Mouse (Mus musculus) heart, adult 2 months (tissue): ENCODE measurements around the gene Igfbp4. TPM values are rescaled to one million over a fixed set of nuclear protein-coding genes. Genes with fewer than 3 reads are reported as not detected.

ENCODE experiments used
- DNase-seq, 2 experiments: peaks; one replicate each; pipeline ENCODE4 v3.0.0; 2021
- H3K27ac ChIP-seq: fragments of 200-600 bp; 2 replicates; pipeline ENCODE4 v1.8.1; 2022
- H3K27me3 ChIP-seq: fragments of 200-500 bp; 2 replicates; pipeline ENCODE4 v1.6.1; 2012; ENCODE audit warnings: mild to moderate bottlenecking, low read length, inconsistent platforms, mixed read lengths; ENCODE audit not compliant: control insufficient read depth, insufficient read depth
- H3K36me3 ChIP-seq: fragments of 200-500 bp; 2 replicates; pipeline ENCODE4 v1.6.1; 2012; ENCODE audit warnings: low read length, inconsistent platforms; ENCODE audit not compliant: control insufficient read depth, insufficient read depth
- H3K4me1 ChIP-seq: fragments of 200-500 bp; 2 replicates; pipeline ENCODE4 v1.6.1; 2011; ENCODE audit warnings: low read length; ENCODE audit not compliant: control insufficient read depth, insufficient read depth
- H3K4me3 ChIP-seq: fragments of 200-600 bp; 2 replicates; pipeline ENCODE4 v1.8.1; 2022
- H3K79me2 ChIP-seq: fragments of 200-500 bp; replicated peaks from 2 replicates; pipeline ENCODE4 v1.6.1; 2012; ENCODE audit warnings: mild to moderate bottlenecking, inconsistent platforms, low read length, moderate library complexity, mixed read lengths; ENCODE audit not compliant: control insufficient read depth, insufficient read depth
- H3K9ac ChIP-seq: fragments of 200-500 bp; 2 replicates; pipeline ENCODE4 v1.6.1; 2012; ENCODE audit warnings: low read depth, mild to moderate bottlenecking, control low read depth, inconsistent platforms, low read length, mixed read lengths
- CTCF ChIP-seq: fragments of 200-600 bp; IDR thresholded peaks from 2 replicates; pipeline ENCODE4 v1.8.1; 2022; ENCODE audit warnings: antibody characterized with exemption, mild to moderate bottlenecking, moderate library complexity
- EP300 ChIP-seq: fragments of 200-500 bp; IDR thresholded peaks from 2 replicates; pipeline ENCODE4 v1.6.1; 2011; ENCODE audit warnings: low read depth, low read length, control low read depth; ENCODE audit not compliant: insufficient read depth
- POLR2A ChIP-seq: fragments of 200-500 bp; IDR thresholded peaks from 2 replicates; pipeline ENCODE4 v1.6.1; 2011; ENCODE audit warnings: mild to moderate bottlenecking, low read depth, low read length, control low read depth; ENCODE audit not compliant: insufficient read depth
- WGBS: fragments of 180-500 bp; shearing (Covaris S2); methylation state at CpG from one replicate; pipeline ENCODE4 v1.1.7; 2018; 5-methylcytosine and 5-hydroxymethylcytosine counted together
- intact Hi-C: fragments of 180-260 bp; cut with DNase I; formaldehyde crosslinking; loops from one replicate; pipeline ENCODE4 v1.15.1; 2025
- polyA plus RNA-seq: library from polyadenylated mRNA; depleted of rRNA; stranded (reverse); fragments of >200 nt; gene quantifications from 2 replicates; pipeline ENCODE4 v1.2.3, GENCODE M21; 2012
- total RNA-seq, 2 experiments: library from RNA; stranded (reverse); gene quantifications; 2 replicates each; pipeline ENCODE4 v1.2.3; 2021

Igfbp4 gene
- total and polyA plus RNA-seq, 3 experiments, result 81.8 to 163 (median 84.2) TPM

DNA sequence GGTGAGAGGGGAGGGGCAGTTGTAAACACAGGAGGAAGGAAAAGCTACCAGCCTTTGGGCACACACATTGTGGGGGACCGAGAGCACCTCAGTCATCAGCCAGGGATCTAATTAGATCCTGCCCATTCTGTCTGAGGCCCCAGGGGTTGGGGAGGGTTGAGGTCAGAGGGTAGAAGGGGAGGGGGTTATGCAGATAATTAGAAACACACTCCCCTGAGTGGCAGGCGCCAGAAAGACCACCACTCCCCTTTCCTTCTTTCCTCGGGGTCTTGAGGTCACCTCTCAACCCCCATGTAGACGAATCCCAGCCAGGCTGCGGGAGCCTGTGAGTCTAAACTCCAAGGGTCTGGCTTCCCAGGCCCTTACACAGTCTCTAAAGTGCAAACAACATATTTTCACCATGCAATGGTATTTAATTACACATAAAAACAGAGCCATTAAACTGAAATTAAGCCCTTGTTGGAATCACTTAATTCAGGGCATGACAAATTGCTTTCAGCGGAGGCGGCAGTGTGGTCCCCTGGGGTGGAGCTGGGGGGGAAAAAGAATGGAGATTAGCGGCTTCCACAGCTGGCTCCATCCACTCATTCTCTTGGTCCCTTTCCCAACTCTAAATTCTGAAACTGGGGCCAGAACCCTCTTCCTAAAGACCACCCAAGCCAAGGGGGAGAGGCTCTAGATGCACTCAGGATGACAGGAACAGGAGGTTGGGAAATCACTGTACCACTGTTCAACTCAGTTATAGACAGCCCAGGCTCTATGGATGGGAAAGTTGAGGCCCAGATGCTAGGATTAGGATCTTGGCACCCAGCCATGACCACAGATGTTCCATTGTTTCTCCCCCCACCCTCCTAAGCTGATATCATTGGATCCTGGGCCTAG is 14.8 kb downstream of the Igfbp4 start:
- intact Hi-C loops, result no loop called here
- 48% methylated on average over 8 of the region's 8 CpGs for WGBS
- DNase-seq, result peak; percentile 47 to 65
- H3K36me3 ChIP-seq, result no peaks in the 10 kb centered on the region
- H3K9ac ChIP-seq, result no peak overlapping the region
- H3K27me3 ChIP-seq, result no peaks in the 10 kb centered on the region
- no peaks in the 10 kb centered on the region for H3K79me2 ChIP-seq
- no peak overlapping the region for H3K4me3 ChIP-seq
- TF ChIP-seq EP300 (no peak), CTCF (no peak), POLR2A (no peak)
- peak overlapping the region; percentile 36; the same call in 1 of the 2 replicates for H3K27ac ChIP-seq
- no peaks in the 10 kb centered on the region; the same call in 1 of the 2 replicates for H3K4me1 ChIP-seq

DNA sequence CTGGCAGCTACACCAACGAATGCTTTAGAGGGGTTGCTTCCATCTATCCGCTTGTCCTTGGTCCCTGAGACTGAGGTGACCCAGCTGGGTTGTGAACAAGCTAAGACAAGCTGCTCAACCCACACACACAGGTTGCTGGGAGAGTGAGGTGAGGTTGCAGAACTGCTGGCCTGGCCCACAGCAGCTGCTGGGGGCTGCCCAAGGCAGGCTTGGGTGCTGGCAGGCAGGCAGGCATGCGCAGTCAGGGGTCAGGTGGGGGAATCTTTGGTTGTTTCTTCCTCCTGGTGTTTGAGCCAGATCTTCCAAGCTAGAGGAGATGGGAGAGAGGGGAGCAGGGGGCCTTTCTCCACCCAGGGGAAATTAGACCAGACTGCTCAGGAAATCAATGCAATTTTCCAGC is 19.4 kb downstream of the Igfbp4 start:
- 60% methylated on average over 3 of the region's 3 CpGs for WGBS
- Histone ChIP-seq H3K27ac (no peak overlapping the region), H3K79me2 (no peaks in the 10 kb centered on the region), H3K36me3 (no peaks in the 10 kb centered on the region), H3K27me3 (no peaks in the 10 kb centered on the region), H3K9ac (no peak overlapping the region), H3K4me1 (no peaks in the 10 kb centered on the region; the same call in 1 of the 2 replicates), H3K4me3 (no peak overlapping the region)
- DNase-seq, result no peak
- intact Hi-C loops, result loop anchor here (5.0 kb wide), 1 partner anchor 78 kb away; the partner anchor contains the start of gene Gjd3
- TF ChIP-seq EP300, result no peak

DNA sequence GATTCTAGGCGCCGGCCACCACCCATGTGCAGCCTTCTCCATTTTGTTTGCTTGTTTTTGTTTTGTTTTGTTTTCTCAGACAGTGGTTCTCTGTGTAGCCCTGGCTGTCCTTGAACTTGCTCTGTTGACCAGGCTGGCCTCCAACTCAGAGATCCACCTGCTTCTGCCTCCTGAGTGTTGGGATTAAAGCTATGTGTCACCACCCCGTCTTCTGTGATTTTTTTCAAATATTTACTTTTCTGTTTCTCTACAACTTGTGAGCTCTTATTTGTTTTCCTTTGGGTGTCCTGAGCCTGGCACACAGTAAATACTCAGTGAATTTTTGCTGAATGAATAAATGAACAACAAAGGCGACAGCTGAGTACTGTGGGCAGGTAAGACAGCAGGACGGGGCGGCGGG is 21.6 kb downstream of the Igfbp4 start:
- Histone ChIP-seq H3K36me3 (no peaks in the 10 kb centered on the region), H3K4me3 (no peak overlapping the region), H3K27me3 (no peaks in the 10 kb centered on the region), H3K27ac (no peak overlapping the region), H3K79me2 (no peaks in the 10 kb centered on the region), H3K9ac (no peak overlapping the region), H3K4me1 (peaks cover 2% of the 10 kb centered on the region)
- DNase-seq, result no peak
- WGBS, result 92% methylated on average over 7 of the region's 7 CpGs
- TF ChIP-seq EP300, result no peak
- no peak for TF ChIP-seq POLR2A
- no peak for TF ChIP-seq CTCF
- intact Hi-C loops, result loop anchor here (5.0 kb wide), 1 partner anchor 80 kb away; the partner anchor contains the start of gene Gjd3

DNA sequence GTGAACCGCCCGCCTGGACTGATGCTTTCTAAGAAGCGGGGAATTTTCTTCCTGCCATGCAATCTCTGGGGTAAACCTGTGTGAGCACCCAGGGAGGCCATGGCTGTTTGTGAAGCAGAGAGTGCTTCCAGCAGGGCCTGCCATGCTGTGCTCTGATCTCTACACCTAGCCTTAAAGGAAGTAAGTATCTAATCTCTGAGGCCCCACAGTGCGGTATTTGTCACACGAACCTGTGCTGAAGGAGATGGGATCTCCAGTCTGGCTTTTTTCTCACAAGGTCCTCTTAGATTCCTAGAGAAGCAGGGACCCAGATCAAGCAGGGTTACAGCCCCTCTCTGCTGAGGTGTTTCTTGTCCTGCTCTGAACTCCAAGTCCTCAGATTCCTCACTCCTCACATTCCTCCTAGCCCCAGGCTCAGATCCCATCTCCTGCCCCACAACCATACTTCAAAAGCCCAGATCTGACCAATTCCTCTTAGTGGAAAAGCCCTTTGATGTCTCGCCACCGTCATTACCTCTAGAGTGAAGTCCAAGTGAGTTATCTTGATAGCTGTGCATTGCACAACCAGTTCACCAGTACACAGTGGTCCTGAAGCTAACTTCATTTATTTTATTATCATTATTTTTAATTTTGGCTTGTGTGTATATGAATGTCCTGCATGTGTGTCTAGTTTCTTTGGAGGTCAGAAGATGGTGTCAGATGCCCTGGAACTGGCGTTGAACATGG is 22.5 kb downstream of the Igfbp4 start:
- Histone ChIP-seq H3K36me3 (no peaks in the 10 kb centered on the region), H3K27me3 (no peaks in the 10 kb centered on the region), H3K27ac (no peak overlapping the region), H3K4me1 (peaks cover 2% of the 10 kb centered on the region), H3K4me3 (no peak overlapping the region), H3K79me2 (no peaks in the 10 kb centered on the region), H3K9ac (no peak overlapping the region)
- intact Hi-C loops, result loop anchor here (5.0 kb wide), 1 partner anchor 81 kb away; the partner anchor contains the start of gene Gjd3
- TF ChIP-seq EP300 (no peak), CTCF (no peak)
- no peak for DNase-seq
- WGBS, result 74% methylated on average over 8 of the region's 8 CpGs

DNA sequence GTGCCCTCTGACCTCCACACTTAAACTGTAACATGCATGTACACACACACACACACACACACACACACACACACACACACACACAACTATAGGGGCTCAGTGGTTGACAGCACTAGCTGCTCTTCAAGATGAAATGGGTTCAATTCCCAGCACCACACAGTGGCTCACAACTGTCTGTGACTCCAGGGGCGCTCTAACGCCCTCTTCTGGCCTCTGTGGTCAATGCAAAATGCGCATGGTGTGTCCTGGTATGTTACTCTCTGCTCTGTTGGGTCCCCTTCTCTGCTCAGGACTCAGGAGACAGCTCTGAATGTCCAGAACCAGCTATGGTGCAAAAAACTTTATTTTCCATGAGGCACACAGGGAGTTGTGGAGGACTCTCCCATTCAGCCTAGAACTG is 24.3 kb downstream of the Igfbp4 start:
- TF ChIP-seq EP300 (no peak), POLR2A (no peak), CTCF (no peak)
- peak overlapping the region; percentile 11 for H3K27ac ChIP-seq
- H3K27me3 ChIP-seq, result no peaks in the 10 kb centered on the region
- no peaks in the 10 kb centered on the region for H3K79me2 ChIP-seq
- no peak overlapping the region for H3K4me3 ChIP-seq
- intact Hi-C loops, result loop anchor here (5.0 kb wide), 1 partner anchor 57 kb away; no protein-coding TSS in a partner anchor
- DNase-seq, result no peak
- no peak overlapping the region for H3K9ac ChIP-seq
- WGBS, result 69% methylated on average over 3 of the region's 3 CpGs
- peaks cover 2% of the 10 kb centered on the region for H3K4me1 ChIP-seq
- no peaks in the 10 kb centered on the region for H3K36me3 ChIP-seq

DNA sequence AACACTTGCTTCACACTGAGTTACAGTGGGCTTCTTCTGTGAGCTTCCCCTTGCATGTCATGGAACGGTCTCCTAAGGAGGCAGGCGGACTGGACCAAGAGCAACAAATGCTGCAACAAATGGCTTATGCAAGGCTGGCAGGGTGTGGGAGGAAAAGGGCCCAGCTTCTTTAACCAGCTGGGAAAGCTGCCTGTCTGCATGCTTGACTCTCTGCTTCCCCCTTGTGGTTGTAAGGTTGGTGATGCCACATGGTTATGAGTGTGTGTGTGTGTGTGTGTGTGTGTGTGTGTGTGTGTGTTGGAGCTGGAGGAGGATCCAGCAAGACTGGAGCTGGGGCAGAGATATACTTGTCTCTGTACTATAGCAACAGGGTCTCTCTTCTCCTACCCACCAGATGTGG is 24.9 kb downstream of the Igfbp4 start:
- peaks cover 2% of the 10 kb centered on the region for H3K4me1 ChIP-seq
- H3K4me3 ChIP-seq, result no peak overlapping the region
- H3K9ac ChIP-seq, result no peak overlapping the region
- intact Hi-C loops, result loop anchor here (1.0 to 5.0 kb wide), 3 partner anchors 27 to 83 kb away; no protein-coding TSS in a partner anchor
- H3K36me3 ChIP-seq, result no peaks in the 10 kb centered on the region
- 4% methylated on average over 2 of the region's 2 CpGs for WGBS
- H3K27ac ChIP-seq, result peak overlapping the region; percentile 11
- DNase-seq, result peak; percentile 76 to 86
- no peaks in the 10 kb centered on the region for H3K27me3 ChIP-seq
- H3K79me2 ChIP-seq, result no peaks in the 10 kb centered on the region
- TF ChIP-seq CTCF (peak; percentile 79), EP300 (peak; percentile 93), POLR2A (0 out of 2 replicates have a peak, but pooled peaks have one; percentile 12)
